Mouse (Mus musculus) adrenal gland, postnatal 14 days (tissue): ENCODE measurements around the gene Arhgef16. TPM values are rescaled to one million over a fixed set of nuclear protein-coding genes. Genes with fewer than 3 reads are reported as not detected.

Experiments used
- total RNA-seq: library from RNA; stranded (reverse); gene quantifications from 2 replicates; pipeline ENCODE4 v1.2.3, GENCODE M21; 2021

Gene Arhgef16
- total RNA-seq, 1 experiment from 2014 or later, result 1.2 TPM

Other genes with a start within 250 kb of the Arhgef16 start
- not detected in 2 replicates for gene Trp73, start 161.5 kb downstream of the Arhgef16 start, total RNA-seq
- gene Wrap73, start 159.3 kb downstream of the Arhgef16 start, total RNA-seq, result 13.7 and 18.9 TPM in 2 replicates
- 125 and 132 TPM in 2 replicates for gene Tprgl, start 141.0 kb downstream of the Arhgef16 start, total RNA-seq
- gene Megf6, start 130.9 kb downstream of the Arhgef16 start, total RNA-seq, result 7.3 and 8.3 TPM in 2 replicates
- gene B230104I21Rik, start 34.5 kb upstream of the Arhgef16 start, total RNA-seq, result not detected in 2 replicates